Comparison of ENCODE assay signal across 23 mouse cellular contexts in the genomic region with DNA sequence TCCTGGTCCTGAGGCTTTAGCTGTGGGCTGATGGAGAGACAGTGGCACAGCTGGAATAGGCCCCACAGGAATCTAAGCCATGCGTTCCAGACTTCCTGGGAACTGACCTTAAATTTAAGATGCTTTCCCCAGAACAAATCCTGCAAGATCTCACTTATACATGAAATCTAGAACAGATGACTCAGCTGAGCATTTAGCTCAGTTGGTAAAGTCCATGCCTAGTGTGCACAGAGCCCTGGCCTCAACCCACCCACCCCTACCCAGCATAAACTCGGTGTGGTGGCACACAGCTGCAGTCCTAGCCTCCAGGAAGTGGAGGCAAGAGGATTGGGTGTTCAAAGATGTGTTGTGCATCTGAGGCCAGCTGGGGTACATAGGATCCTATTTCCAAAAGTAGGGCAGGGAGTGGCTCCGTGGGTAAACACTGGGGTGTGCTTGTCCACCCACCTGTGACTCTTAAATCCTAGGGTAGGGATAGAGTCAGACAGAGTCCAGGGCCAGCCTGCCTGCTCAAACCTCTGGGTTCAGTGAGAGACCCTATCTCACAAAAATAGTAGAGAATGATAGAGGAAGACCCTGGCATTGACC. TPM values are rescaled to one million over a fixed set of nuclear protein-coding genes. Genes with fewer than 3 reads are reported as not detected.
A peak's percentile ranks its signal among the peaks of the same experiment; 100 is the strongest.
DNase-seq lines count a peak whose midpoint lies in the region; ATAC-seq and TF ChIP-seq lines count a peak whose summit lies in the region.
"Had no signal": no experiment of that assay in that cellular context is flagged by ENCODE, and none has a peak within 500 bp of the region (broad histone marks: within the 10 kb centered on the region; RNA-seq: fewer than 3 reads in every experiment).

No protein-coding gene starts in this region.

- H3K27ac ChIP-seq in heart, postnatal 0 days (ENCODE audit: low read depth), result peak overlapping the region; percentile 48; the same call in 1 of the 2 replicates
- H3K27ac ChIP-seq: embryonic facial prominence, embryonic 15.5 days; forebrain, embryonic 10.5 days; heart, embryonic 10.5 days; hindbrain, embryonic 15.5 days had no signal

- no peak for TF ChIP-seq CTCF in heart, postnatal 0 days (IDR thresholded peaks at IDR 0.05; ENCODE audit: low read depth)

- no peak for ATAC-seq in heart, postnatal 0 days (ENCODE audit: insufficient read depth, low read depth)
- ATAC-seq: forebrain, embryonic 14.5 days had no signal

- H3K4me3 ChIP-seq in heart, postnatal 0 days (ENCODE audit: low read depth, low read length), result no peak overlapping the region
- H3K4me3 ChIP-seq: embryonic facial prominence, embryonic 15.5 days; erythroblast, embryonic 14.5 days; forebrain, embryonic 10.5 days; heart, embryonic 10.5 days; hindbrain, embryonic 15.5 days had no signal

- no peaks in the 10 kb centered on the region for H3K27me3 ChIP-seq in heart, postnatal 0 days (ENCODE audit: control insufficient read depth, insufficient read depth, low read length)
- H3K27me3 ChIP-seq: embryonic facial prominence, embryonic 15.5 days; hindbrain, embryonic 15.5 days had no signal

- H3K4me2 ChIP-seq in heart, postnatal 0 days (ENCODE audit: low read depth, low read length), result no peak overlapping the region
- H3K4me2 ChIP-seq: embryonic facial prominence, embryonic 15.5 days; hindbrain, embryonic 15.5 days had no signal

- no peaks in the 10 kb centered on the region for H3K9me3 ChIP-seq in heart, postnatal 0 days (replicated peaks; ENCODE audit: control insufficient read depth, low read length)
- H3K9me3 ChIP-seq: embryonic facial prominence, embryonic 15.5 days; forebrain, embryonic 10.5 days; heart, embryonic 10.5 days; hindbrain, embryonic 15.5 days had no signal

- no peak overlapping the region for H3K9ac ChIP-seq in heart, postnatal 0 days (replicated peaks; ENCODE audit: low read depth, low read length)
- H3K9ac ChIP-seq: embryonic facial prominence, embryonic 15.5 days; hindbrain, embryonic 15.5 days had no signal

- DNase-seq in heart, postnatal 0 days (ENCODE audit: low spot score), result no peak
- DNase-seq in heart, adult 8-10 months (ENCODE audit: low spot score), result no peak
- peak; percentile 46 for DNase-seq in skeletal muscle tissue, adult 2 months (ENCODE audit: low read depth, low spot score)
- peak; percentile 67 to 79 for DNase-seq in thymus, postnatal 10 days (ENCODE audit: low spot score in 2 of 2)
- DNase-seq in thymus, postnatal 4 days, result peak; percentile 66
- DNase-seq in urinary bladder, postnatal 10 days (ENCODE audit: low spot score), result no peak
- no peak for DNase-seq in lung, postnatal 14 days
- DNase-seq: adrenal gland, adult 2 months; adrenal gland, postnatal 25 days; cerebellum, adult 11 months; cerebellum, adult 8-10 months; cerebellum, postnatal 14 days; gastrocnemius, postnatal 36 days; heart, adult 11 months; heart, postnatal 14 days had no signal

- H3K4me1 ChIP-seq in heart, postnatal 0 days (ENCODE audit: control insufficient read depth, insufficient read depth), result no peaks in the 10 kb centered on the region
- H3K4me1 ChIP-seq: embryonic facial prominence, embryonic 15.5 days had no signal

- TF ChIP-seq EP300 in heart, postnatal 0 days (IDR thresholded peaks at IDR 0.05; ENCODE audit: low read depth), result no peak

- 86% methylated on average over 3 of the region's 3 CpGs for WGBS in heart, postnatal 0 days

- H3K36me3 ChIP-seq in heart, postnatal 0 days (replicated peaks; ENCODE audit: control insufficient read depth, insufficient read depth, low read length), result no peaks in the 10 kb centered on the region
- H3K36me3 ChIP-seq: embryonic facial prominence, embryonic 15.5 days; forebrain, embryonic 10.5 days; heart, embryonic 10.5 days; hindbrain, embryonic 15.5 days had no signal

RNA-seq across cellular contexts. Expression of gene Spcs2, which starts 27.0 kb away (rescaled TPM):
- total RNA-seq in heart, postnatal 0 days (2014; rRNA removed; ENCODE audit: low replicate concordance), result 57.2 and 79.1 TPM in 2 replicates
- 146 and 155 TPM in 2 replicates for polyA plus RNA-seq in heart, postnatal 0 days (2015; fragmentation: Nextera tagmentation; extraction: Ambion mirVana)
- 10 to 100 TPM; 60.3 to 67.9 (median 63.1) TPM for total RNA-seq in heart, adult 8-10 months (2022)

RNA-seq across cellular contexts. Expression of gene Xrra1, which starts 31.3 kb away (rescaled TPM):
- total RNA-seq in heart, postnatal 0 days (2014; rRNA removed; ENCODE audit: low replicate concordance), result 1.9 TPM in 1 of 2 replicates, not detected in the other
- polyA plus RNA-seq in heart, postnatal 0 days (2015; fragmentation: Nextera tagmentation; extraction: Ambion mirVana), result 0.04 and 0.08 TPM in 2 replicates
- not detected for total RNA-seq in heart, adult 8-10 months (2022)
- total RNA-seq: common myeloid progenitor, adult 5-6 weeks; hematopoietic stem cell, adult 5-6 weeks had no signal

Comparison
In these comparisons a context has a peak if more than half of its experiments do, and no peak if none do; other contexts are left out.
1. DNase-seq: peak in skeletal muscle tissue, adult 2 months (single experiment), thymus, postnatal 10 days (2 of 2) and thymus, postnatal 4 days (single experiment); none in heart, postnatal 0 days (single experiment), heart, adult 8-10 months (single experiment), urinary bladder, postnatal 10 days (single experiment) and lung, postnatal 14 days (single experiment).